Mouse (Mus musculus): ENCODE measurements around the gene Plcb1.

Gene Plcb1

DNA sequence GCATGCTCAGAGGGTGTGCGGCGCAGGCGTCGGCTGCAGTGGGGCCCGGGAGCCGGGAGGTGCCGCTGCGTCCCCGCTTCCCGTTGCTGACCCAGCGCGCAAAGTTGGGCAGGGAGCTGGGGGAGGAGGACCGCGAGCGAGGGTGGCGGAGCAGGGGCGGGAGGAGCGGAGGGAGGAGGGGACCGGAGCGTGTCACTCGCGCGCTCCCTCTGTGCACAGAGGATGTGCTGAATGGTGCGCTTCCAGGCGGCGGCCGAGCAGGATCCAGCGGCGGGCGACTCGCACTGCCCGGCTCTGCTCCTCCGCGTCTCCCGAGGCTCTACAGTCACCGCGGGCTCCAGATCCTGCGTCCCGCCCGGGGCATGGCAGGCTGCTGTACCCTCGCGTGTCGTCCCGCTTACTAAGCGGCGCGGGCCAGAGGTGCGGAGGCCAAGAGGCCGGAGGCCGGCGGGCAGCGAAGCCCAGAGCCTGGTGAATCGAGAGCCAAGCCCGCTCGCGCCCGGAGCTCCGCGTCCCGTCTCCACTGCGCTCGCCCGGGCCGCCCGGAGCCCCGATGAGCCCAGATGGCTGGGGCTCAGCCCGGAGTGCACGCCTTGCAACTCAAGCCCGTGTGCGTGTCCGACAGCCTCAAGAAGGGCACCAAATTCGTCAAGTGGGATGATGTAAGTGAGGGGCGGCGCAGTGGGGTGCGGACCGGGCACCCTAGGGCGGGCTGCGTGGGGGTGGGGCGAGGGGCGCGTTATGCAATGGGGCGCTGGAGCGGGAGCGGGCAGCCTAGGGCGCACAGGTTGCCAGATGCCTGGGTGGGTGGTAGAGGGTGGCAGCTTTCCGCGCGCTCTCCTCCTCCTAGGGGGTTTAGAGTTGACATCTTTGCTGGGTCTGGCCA lies at the start of gene Plcb1:
TSS of gene Plcb1 (plus strand) at position 98 of the 886 bp plus-strand sequence.
- DNase-seq (ENCODE audit: low read depth, low spot score): peak; percentile 73

DNA sequence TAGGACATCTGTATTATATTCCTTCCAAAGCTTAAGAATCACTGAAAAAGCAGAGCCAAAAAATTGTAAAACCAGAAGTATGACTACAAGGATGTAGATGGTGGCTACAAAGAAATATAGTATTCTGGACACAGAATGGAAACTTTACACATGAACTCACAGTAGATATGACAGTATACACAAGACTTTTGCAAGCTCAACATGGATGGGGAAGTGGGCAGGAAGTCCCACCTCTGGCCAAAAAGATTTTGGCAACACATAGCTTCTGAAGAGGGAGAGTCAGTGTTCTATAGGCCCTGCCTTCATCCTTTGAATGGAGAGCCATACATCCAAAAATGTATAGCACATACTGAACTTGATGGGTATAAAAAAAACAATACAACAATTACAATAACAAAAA lies 30.3 kb upstream of the Plcb1 start:
- DNase-seq (ENCODE audit: low read depth, low spot score): no peak

DNA sequence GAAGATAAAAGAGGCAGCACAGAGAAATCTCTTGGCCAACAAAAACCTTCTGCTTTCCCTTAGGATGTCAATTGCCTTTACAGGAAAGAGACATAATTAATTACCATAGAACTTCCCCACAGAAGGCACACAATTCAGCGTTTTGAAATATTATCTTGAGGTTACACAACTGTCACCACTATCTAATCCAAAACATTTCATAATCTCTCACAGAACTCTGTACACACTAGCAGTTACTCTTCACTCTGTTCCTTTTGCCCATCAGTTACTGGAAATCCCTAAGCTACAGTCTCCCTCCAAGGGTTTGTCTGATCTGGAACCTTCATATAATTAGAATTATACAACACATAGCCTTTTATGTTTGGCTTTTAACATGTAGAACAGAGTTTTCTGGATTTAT lies 29.8 kb upstream of the Plcb1 start:
- DNase-seq (ENCODE audit: low read depth, low spot score): no peak

DNA sequence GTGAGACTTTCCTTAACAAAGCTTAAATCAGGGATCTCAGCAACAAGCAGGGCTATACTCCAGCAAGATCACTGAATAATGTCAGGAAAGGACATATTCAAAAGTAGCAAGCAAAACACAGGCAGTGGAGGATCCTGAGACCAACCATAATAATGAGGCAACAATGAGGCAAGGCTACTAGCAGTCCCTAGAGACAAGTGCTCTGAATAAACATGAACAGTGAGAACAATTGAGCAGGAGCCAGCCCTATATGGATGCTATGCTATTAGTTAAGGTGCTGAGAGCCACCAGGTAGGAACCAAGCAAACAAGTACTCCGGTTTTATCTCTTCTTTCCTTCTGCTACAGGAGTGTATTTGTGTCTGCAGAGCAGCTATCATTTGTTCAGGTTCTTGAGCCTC lies 24.8 kb upstream of the Plcb1 start:
- no peak for DNase-seq (ENCODE audit: low read depth, low spot score)

DNA sequence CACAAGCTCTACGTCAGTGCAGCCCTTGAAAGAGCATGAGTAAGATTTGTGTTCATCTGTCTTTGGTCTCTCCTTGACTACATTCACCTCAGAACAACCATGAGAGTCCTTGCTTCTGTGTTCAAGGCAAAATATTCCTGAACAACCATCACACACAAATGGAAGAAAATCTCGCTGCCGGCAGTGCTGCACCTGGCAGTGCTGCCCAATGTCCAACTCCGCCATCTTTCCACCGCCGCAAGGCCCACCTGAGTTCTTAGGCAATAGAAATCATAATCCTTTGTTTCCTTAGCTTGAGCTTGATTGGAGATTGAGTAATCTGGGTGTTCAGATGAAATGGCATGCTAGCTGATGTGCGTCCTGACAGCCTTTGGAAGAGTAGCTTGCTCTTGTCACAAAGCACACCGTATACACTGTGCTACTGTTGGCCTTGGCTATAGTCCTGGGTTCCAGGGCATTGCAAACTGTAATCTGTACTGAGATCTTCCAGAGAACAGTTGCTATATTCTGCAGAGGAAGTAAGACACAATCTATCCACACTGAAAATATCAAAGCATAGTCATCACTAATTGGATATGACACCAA lies 22.4 kb upstream of the Plcb1 start:
- DNase-seq (ENCODE audit: low read depth, low spot score): no peak

DNA sequence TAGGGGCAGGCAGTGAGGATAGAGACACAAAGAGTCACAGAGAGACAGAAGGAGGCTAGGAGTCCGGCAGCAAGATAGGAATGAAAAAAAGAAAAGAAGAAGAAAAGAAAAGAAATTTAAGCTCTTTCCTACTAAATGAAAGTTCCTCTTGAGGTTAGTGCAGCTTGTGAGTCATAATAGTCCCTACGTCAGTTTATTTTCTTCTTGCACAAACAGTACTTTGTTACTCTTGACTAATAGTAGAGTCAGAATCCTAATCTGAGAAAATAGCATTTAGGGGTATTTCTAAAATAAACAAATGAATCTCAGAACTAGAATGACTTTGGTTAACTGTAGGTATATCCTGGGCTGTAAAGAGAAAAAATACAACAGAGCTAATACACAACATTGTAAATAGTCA lies 21.4 kb upstream of the Plcb1 start:
- no peak for DNase-seq (ENCODE audit: low read depth, low spot score)

DNA sequence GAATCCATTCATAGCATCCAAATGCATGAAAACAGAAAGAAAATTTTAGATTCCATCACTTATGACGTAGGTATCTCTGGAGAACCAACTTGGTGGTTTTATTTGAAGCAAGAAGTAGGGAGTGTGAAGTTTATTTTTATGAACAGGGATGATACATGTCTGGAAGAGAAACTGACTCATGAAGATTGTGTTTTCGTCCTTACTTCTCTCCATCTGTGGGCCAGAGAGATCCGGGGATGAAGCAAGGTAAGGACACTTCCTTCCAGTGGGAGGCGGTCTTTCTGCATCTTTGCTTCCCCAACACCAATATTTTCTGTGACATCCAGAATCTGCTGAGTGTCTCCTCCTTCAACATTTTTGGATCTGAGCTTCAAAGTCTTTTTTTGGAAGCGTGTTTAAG lies 6.0 kb upstream of the Plcb1 start:
- DNase-seq (ENCODE audit: low read depth, low spot score): no peak

DNA sequence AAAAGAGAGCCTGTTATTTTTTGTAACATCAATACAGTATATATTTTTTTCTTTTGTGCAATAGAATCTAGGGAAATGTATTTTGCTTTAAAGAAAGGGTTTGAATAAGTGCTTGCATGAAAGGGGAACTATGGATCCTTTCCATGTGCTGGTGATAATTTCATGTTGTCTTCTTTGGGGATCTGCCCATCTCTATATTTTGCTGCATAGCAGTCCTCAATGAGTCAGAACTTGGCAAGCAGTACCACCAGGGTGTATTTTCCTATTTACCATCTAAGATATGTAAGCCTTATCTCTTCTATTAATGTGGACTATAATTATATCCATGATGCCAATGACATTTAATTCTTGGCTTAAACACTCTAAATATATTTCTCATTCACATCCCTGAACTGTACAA lies 5.6 kb upstream of the Plcb1 start:
- DNase-seq (ENCODE audit: low read depth, low spot score): no peak

DNA sequence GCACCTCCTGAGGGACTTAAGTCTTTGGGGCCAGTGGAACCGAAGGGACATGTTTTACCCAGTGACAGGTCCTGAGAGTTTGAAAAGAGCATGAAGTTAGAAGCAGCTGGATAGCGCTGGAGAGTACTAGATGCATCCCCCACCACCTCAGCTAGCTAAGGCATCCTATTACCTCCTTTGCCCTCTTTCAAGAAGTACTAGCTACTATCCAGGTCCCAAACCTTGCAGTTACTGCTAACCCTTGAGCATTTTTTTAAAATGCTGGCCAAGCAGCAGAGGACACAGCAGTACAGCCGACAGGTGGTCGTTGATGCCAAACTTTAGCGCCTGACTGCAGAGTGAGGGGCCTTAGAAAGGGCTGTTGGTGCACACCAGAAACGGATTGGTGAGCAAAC lies 986 bp downstream of the Plcb1 start:
- DNase-seq (ENCODE audit: low read depth, low spot score): no peak

DNA sequence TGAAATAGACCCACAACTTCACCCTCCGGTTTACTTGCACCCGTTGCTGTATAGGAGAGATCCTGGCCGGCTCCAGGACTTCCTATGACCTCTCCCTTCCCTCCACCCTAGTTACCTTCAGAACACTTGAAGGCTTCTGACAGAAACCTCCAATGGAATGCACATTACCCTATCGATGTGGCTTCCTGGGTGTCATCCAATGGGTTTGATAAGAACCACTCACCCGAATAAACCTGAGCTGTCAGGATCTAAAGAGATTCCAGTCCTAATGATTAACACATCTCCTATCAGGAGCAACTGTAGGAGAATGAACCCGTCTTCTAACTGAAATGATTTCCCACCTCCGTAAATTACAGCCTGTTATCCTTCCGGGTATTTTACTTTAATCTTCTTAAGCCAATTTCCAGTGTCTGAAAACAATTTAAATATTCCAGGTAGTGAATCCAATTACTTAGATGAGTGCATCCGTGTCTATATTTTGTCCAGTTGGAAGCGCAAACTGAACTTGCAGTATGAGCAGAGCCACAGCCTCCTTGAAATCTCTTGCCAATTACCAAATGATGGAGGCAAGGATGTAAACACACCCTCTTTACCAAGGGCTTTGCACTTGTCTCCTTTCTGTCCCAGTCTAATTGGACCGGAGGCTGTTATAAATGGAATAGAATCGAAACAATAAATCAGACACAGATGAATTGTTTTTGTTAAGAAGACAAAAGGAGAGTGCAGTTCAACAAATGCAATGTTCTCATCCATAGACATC lies 1.6 kb downstream of the Plcb1 start:
- no peak for DNase-seq (ENCODE audit: low read depth, low spot score)

DNA sequence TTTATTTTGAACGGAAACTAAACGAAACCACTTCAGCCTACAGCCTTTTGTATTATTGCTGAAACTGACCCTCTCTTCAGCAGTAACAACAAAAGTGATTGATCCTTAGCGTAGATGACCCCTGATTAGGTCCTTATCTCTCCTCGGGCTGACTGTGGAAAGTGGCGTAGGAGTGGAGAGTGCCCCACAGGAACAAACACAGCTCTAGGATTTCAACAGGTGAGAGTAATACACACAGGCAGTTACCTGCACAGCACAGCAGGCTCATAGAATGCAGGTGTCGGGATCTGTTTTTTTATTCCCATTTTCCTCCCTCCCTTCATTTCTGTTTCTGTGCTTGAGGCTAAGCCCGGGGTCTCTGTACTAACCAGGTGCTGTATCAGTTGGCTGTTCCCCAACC lies 7.1 kb downstream of the Plcb1 start:
- no peak for DNase-seq (ENCODE audit: low read depth, low spot score)

DNA sequence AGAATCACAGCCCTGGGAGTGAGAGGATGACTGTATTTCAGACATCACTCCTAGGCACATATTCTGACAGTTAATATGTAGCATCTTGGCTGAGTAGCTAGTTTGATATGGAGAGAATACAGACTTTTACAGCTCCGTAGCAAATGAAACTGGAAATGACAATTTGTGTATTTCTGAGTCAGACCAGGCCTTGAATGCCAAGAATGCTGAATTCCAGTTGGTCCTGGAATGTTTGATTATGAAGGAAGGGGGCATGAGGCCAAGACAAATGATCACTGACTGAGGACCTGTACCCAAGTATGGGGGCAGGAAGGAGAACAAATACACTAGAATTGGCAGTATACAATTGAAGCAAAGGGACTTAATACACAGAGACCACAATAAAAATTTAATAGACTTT lies 14.4 kb downstream of the Plcb1 start:
- DNase-seq (ENCODE audit: low read depth, low spot score): no peak

DNA sequence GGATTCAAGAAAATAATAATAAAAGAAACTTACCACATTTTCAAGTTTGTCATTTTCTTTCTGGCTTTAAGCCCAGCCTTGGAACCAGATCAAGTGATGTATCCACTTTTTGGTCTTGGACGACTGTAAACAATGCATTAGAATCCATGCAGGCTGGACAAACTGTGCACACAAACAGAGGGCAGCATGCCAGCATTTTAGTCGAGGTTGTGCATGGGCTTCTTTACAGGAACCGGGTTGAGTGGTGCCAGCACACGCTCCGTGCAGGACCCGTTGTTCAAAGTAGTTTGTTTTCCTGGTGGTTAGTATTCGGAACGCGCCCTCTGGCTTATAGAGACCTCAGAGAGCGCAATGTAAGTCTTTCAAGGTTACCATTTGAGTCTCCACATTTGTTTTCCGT lies 30.5 kb downstream of the Plcb1 start:
- DNase-seq (ENCODE audit: low read depth, low spot score): no peak

DNA sequence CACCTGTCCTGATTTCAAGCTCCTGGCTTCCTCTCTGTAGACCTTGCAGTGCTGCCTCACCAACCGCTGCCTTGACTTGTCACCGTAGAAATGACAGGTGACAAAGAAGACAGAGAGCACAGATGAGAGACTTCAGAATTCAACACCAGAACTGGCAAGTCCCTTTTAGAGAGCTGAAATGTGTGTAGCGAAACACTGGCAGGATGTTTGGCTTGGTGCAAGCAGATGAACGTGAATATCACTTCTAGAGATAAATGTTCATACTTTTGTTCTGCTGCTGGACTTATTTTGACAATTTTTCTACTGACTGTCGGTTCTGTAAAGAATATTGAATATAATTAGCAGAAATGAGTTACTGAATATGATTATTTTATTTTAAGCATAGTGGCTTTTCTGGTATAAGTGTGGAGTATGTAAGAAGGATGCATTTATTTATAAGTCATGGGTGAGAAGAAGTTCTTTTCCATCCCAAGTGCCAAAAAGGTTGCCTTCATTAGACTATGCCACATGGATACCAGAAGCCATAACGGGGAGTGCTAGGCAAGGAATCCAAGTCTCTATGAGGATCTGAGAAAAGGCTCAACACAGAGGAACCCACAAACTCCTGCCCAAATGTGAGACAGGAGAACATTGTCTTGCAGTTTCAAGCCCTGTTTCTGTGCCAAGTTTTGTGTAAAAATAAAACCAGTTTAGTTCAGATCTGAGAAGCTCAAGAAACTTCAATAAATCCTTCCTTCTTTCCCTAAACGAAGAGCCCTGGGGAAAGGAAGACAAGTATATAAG lies 31.4 kb downstream of the Plcb1 start:
- DNase-seq (ENCODE audit: low read depth, low spot score): peak; percentile 20

DNA sequence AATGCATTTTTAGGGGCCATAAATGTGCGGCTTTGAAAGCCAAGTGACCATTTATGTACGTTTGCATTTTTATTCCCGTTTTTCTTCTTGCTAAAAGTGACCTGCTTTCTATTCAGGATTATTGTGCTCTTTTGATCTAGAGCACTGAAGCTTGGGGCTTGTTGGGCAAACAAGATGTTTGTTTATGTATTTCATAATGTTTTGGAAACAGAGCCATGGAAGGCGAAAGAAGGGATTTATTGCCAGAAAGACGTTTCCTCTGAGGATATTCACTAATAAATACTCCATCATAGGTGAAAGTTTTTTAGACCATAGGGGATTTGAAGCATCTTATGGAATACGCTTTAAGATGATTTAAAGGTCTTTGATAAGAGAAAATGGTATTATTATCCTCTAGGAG lies 35.3 kb downstream of the Plcb1 start:
- no peak for DNase-seq (ENCODE audit: low read depth, low spot score)

DNA sequence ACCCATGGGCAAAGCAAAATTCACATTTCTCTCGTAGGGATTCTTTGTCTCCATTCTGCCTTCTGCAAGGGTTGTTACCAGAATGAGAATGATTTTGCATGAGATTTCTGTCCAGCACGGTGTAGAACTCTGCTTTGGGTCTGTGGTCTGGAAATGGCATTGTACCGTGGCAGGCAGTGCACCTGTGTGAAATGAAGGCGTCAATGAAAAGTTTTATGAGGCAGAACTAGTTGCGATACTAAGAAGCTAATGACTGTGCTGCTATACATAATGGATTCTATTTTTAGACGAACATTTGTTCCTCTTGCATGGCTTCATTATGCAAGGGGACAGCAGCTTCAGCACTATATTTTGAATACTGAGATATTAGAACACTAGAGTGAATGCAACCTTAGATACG lies 39.8 kb downstream of the Plcb1 start:
- no peak for DNase-seq (ENCODE audit: low read depth, low spot score)

DNA sequence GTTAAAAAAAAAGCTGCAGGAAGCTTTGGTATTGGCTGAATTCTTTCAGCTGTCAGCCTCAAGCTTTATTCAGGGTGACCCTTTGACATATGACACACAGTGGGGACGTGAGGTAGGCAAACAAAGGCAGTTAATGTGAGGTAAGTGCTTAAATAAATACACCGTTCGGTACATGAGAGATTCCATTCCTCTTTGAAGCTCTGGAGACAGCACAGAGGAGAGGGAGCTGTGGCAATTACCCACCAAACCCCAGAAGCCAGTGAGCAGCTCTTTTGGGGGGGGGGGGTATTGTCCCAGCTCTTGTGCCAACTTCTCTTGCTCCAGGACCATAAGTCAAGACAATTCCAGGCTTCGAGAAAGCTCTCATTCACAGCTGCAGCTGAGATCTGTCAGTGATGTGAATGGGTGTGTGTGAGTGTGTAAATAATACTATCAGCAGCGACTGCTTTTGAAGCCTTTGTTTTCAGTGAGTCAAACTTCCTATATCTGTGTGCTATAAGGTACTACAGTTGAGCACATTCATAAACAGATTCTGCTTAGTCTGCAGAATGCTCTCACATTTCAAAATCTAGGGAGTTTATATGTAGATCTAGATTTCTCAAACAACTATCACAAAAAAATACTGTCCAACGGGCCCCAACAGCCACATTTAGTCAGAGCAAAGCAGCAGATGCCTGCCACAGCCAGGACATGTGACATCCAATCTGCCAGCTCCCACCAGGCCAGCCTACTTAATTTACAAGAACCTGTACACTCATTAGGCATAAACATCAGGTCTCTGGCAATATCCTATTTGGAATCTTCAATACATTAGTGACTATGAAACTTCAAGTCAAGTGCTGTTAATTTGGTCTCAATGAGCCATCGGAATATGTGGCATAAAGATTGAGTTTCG lies 40.5 kb downstream of the Plcb1 start:
- DNase-seq (ENCODE audit: low read depth, low spot score): no peak

DNA sequence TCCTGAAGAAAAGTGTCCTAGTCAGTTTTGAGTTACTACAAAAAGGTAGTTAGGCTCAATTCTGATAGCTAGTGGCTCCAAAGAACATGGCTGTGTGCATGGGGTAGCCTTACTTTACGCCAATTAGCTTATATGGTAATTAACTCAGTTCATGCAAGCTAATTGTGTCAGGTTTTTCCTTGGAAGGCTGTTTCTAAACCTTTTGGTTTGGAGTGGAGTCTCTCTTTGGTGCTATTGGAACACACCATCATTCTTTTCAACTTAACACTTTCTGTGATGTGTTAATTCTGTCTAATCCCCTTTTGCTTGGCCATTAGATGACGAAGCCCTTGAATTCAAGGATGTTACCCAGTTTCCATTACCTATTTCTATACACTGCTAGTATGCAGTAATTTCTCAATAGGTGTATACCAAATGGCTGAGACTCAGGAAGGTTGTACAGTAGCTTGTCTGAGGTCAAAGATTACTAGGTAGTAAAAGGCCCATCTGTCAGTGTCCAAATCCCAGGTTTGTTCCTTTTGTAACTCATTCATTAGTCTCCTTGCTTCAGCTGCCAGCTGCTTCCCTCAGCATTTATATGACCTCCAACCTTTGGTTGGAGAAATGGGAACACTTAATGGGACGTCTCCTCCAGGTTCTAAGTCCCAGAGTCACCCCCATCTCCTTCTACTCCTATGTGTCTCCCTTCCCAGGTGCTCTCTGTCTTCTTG lies 42.1 kb downstream of the Plcb1 start:
- no peak for DNase-seq (ENCODE audit: low read depth, low spot score)

DNA sequence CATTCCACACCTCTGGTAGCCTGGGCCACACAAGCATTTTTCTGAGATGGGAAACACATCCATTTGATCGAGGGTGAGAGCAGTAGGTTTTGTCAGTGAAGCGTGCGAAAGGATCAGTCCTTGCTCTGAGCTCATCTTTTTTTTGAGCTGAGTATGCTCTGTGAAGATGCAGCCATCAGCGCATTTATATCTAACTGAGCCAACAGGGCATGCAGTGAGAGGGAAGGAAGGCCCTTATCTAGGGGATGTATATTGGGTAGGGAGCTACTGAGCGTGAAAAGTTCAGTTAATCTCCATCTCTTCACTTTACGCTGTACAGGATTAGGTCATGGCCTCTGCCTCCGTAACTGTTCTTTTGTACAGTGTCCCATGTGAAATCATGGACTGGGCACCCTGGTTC lies 46.0 kb downstream of the Plcb1 start:
- no peak for DNase-seq (ENCODE audit: low read depth, low spot score)

DNA sequence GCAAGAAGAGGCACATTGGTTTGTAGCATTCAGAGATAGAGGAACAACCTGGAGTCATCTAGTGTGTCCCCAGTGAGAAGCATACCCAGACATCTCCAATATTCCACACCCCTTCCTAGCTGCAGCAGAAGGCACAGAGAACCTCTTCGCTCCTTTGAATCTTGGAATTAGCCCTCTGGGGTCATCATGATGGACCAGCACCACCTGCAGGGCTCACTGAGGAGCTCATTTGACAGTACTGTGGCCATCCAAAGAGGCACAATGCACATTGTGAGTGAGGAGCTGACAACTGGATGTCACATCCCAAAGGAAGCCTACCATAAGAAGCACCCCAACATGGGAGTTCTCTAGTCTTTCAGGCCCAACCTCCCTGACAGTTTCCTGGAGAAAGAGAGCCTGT lies 50.2 kb downstream of the Plcb1 start:
- DNase-seq (ENCODE audit: low read depth, low spot score): no peak

Data from brain, embryonic 18.5 days (tissue).